Mouse (Mus musculus) layer of hippocampus, adult 11-12 months (tissue): ENCODE measurements around the gene Rtn4r.
A peak's percentile ranks its signal among the peaks of the same experiment; 100 is the strongest.

Experiments
- DNase-seq: peaks from one replicate; pipeline ENCODE4 v3.0.0; 2022; ENCODE audit warnings: low spot score

The Rtn4r gene

GRCm38 (mm10) chr16:18124626-18125025 lies 2.8 kb upstream of the Rtn4r start:
- no peak for DNase-seq

DNA sequence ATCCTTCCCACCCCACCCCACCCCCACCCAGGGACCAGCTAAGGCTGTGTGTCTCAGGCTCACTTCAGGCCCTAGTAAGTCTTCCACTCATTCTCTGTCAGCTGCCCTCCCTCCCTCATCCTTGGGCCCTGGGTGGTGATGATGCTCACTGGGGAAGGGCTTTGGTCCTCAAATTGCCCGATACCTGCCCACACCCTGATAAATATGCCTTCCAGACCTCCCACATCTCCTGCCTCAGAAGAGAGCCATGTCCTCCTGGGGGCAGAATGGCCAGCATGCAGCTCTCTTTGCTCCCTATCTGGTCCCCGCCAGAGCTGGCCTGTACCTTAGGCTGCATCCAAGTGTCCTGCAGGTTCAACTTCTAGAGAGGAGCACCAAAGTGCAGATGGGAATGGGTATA lies 2.3 kb upstream of the Rtn4r start:
- DNase-seq, result no peak

DNA sequence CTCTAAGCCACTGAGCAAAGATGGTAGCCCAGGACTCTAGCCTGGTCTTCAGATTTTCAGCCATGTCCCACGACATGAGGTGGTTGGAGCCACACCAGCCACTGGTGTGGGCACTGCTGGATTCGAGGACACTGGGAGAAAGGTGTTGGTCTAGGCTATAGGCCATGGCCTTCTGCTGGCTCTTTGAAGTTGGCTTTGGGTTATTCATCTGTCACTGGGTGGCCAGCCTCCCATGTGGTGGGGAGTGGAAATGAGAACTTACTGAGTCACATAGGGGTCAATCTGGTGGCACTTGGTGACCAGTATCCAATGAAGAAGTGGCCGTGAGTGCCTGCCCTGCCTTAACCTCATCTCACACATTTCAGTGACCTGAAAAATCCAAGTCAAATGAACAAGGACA lies 1.2 kb upstream of the Rtn4r start:
- DNase-seq, result no peak

GRCm38 (mm10) chr16:18127871-18128563 lies 575 bp downstream of the Rtn4r start:
- DNase-seq, result no peak

DNA sequence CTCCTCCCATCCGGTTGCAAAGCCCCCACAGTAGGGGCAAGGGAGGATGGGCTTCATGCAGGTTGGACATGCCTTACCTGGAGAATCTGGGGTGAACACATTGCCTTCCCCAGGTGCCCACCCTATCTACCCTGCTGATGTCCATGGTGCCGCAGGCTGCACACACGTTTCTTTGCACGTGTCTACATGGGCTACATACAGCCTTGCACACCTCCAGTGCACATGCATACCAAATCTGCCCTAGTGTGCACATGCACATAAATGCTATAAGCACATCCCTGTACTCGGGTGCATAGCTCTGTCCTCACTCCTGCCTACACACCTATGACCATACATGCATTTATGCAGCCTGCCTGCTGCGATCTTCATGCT lies 1.1 kb downstream of the Rtn4r start:
- DNase-seq, result no peak

DNA sequence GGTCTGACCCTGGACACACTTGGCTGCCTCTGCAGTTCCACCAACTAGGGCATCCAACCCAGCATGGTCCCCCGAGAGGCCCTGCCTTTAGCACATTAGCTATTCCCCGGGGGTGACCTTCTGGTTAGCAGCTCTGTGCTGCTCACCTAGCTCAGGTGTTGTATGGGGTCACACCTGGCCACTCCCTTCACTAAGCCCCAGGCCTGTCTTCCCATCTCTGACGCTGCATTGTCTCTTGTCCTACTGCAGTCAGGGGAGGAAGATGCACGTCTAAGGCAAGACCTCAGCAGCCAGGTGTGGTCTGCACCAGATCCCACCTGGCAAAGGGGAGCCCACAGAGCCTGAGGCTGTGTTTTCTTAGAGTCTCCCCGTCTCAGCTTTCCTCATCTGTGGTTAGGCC lies 2.0 kb downstream of the Rtn4r start:
- DNase-seq, result no peak

DNA sequence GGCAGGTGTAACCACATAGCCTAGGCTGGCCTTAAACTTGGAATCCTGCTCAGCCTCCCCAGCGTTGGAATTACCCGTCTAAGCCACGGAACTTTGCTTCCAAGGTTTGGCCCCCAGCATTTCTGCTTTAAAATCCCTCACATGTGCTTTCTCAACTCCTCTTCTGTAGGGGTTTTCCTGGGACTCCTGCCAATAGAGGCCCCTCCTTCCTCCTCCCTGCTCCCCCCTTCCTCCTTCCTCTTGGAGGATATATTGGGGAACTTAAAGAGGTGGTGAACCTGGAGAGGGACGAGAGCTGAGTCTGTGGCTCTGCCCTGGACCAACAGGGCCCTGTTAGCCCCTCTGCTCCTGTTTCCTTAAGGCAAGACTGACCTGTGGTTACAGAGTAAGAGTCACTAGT lies 2.8 kb downstream of the Rtn4r start:
- no peak for DNase-seq

- DNase-seq, result no peak
Measured at GRCm38 (mm10) chr16:18130705-18131104, 3.3 kb downstream of the Rtn4r start.

- DNase-seq, result no peak
Measured at GRCm38 (mm10) chr16:18131245-18131939, 4.0 kb downstream of the Rtn4r start.

DNA sequence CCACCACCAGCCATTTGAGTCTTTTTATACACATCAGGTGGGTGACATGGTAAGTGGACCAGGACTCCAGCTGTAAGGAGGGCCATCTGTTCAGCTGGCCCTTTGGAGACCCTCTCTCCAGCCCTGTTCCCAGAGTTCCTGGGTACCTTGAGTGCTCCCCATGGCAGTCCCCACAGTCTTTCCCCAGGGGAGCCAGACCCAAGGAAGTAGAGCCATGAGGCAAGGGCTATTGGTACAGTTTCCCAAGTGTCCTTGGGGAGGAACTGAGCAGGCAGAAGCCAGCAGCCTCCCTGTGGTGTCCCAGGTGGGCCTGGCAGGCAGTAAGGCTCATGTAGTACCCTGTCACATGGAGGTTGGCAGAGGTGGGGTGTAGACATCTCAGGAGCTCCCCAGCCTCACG lies 4.6 kb downstream of the Rtn4r start:
- DNase-seq, result no peak

DNA sequence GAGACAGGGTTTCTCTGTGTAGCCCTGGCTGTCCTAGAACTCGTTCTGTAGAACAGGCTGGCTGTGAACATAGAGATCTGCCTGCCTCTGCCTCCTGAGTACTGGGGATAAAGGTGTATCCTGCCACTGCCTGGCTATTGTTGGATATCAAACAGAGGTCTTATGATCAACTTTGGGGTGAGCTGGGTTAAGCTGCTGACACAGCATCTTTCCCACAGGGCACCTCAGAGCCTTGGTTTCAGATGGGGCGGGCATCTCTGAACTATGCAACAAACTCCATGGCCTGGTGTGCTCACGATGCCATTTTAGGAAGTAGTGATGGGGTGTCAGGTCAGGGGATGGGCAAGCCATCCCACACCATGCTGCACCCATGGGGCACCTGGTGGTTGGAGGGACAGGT lies 5.1 kb downstream of the Rtn4r start:
- no peak for DNase-seq

DNA sequence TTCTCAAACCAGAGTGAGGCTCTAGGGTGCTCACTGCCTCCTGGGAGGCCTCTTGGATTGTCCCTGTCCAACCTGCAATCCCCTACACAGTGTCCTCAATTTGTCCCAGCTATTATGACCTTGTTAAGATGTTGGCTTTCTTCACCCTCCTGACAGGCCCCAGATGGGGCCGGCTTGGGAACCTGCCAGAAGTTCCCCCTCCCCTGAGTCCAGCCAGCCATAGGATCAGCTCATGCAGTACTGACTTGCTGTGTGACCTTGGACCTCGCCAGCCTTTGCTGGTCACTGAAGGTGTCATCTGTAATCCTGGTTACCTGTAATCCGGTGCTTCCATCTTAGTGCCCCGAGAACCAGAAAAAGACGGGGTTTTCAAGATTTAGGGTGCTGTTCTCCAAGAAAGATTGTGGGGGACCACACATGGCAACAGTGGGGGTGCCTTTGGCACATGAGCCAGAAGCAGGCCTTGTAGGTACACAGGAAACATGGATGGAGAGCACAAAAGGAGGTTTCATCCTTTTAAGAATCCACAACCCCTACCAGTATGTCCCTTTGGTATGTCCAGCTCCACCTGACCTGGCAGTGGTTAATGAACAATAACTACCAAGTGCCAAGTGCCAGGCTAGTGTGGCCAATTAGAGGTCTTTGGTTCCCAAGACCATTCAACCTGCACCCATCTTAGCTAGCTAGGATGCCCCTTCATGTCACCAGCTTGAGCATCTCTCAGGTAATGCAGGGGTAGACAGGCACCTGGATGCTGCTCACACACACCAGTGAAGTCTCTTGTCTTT lies 5.9 kb downstream of the Rtn4r start:
- DNase-seq, result no peak

DNA sequence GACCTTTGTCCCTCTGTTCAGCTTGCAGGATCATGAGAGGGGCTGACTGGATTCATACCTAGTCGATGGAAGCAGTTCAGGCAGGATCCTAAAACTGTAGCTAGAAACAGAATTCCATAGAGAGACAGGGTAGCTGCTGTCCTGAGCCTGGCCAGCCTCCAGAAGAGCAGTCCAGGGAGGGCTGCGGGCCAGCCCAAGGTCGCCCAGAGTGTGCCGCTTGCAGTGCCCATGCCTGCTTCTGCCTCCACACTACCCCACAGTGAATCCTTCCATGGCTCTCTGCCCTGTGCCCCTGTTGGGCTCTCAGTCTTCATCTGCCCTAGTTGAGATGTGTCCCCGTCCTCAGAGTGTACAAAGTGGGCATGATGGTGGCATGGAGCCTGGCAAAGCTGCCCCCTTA lies 7.8 kb downstream of the Rtn4r start:
- DNase-seq, result no peak

DNA sequence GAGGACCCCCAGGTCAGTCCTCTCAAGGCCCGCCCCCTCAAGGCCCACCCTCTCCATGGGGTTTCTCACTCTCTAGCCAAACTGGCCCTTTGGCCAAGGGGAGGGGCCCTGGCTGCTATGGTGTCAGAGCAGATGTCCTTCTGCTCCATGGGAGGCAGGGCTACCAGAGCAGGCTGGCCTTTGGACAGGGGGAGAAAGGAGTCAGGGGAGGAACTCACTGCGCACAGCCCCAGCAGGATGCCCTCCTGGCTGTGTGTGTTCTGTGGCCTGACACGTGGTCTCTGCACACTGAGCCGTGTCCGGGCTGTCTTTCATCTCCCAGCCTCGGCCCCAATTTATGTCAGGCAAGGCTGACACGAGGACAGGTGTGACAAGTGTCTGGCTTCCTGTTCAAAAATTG lies 8.6 kb downstream of the Rtn4r start:
- DNase-seq, result no peak

GRCm38 (mm10) chr16:18144201-18144600 lies 16.8 kb downstream of the Rtn4r start:
- peak; percentile 85 for DNase-seq

DNA sequence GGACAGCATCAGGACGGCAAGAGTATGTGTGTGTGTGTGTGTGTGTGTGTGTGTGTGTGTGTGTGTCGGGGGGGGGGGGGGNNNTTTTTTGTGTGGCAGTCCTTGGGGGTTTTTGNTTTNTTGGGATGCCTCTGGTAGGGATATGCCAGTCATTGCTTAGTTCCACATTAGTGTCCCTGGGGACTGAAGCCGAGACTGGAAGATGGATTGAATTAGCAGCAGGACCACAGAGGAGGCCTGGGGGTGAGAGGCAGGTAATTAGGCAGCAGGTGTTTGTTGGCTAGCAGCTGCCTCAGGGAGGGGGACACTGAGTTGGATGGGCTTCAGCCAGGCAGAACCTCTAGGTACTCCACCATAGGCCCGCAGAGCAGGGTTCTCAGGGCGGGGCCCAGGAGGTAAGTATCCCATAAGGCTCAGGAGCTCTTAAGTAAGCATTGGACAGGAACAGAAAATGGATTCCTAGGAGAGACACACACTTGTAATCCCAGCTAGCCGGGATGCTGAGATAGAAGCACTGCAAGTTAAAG lies 18.0 kb downstream of the Rtn4r start:
- no peak for DNase-seq

DNA sequence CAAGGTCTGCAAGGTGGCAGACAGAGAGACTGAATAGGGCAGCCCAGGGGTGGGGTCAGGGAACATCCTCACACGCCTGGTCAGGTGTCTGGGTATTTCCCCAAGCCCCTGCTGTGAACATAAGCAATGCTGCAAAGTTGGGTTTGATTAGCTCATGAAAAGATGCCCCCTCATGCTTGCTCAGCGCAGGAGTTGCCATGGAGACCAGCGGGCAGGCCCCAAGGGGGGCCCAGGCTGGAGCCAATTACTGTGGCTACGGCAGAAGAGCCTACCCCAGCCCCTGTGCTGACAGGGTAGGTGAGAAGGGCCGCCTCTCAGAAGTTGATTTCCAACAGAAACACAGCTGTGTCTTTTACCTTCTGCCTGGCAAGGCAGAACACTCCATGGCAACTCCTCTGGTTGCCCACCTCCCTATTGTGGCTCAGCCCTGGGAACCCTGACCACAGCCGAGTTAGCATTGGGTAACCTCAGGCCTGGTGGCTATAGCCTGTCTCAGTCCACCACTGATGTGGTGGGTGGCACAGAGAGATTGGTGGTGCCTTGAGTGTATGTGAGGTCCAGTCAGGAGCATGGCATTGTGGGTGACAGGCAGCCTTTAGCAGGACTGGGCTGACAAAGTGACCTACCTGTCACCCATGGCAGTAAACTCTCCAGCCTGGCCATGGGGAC lies 20.9 kb downstream of the Rtn4r start:
- DNase-seq, result no peak

- DNase-seq, result no peak
Measured at GRCm38 (mm10) chr16:18149205-18149604, 21.8 kb downstream of the Rtn4r start.

GRCm38 (mm10) chr16:18152189-18152588 lies 24.7 kb downstream of the Rtn4r start:
- DNase-seq, result no peak

GRCm38 (mm10) chr16:18152769-18153445 lies 25.5 kb downstream of the Rtn4r start:
- peak; percentile 61 for DNase-seq

- peak; percentile 93 for DNase-seq
Measured at GRCm38 (mm10) chr16:18154521-18155171, 27.2 kb downstream of the Rtn4r start.
